Mouse (Mus musculus): ENCODE data around the gene Stat5b.

DNA sequence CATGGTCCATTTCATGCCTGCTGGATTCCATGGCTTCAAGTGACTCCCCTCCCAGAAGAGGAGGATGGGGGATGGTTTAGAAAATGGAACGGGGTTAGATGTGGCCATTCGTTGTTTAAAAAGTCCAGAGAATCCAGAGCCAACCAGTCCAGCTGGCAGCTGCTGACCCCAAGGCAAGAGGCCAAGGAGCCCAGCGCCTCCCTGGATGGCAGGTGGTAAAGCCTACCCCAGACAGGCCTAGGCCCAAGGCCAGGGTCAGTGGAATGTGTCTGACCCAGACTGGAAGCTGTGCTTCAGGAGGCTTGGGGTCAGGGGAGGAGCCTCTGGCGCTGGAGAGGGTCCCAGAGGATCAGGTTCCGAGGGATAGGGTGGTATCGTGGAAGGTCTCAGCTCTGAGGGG, 109.2 kb downstream of the Stat5b start:
- TF ChIP-seq CTCF (IDR thresholded peaks at IDR 0.05; ENCODE audit: low read depth) (no peak), EP300 (IDR thresholded peaks at IDR 0.05; ENCODE audit: low read depth) (no peak)
